Mouse (Mus musculus) cerebral cortex, adult 2 months (tissue): ENCODE data around the gene Ttc16.

ENCODE experiments used
- WGBS: fragments of 180-500 bp; shearing (Covaris S2); methylation state at CpG from one replicate; pipeline ENCODE4 v1.1.7; 2018; 5-methylcytosine and 5-hydroxymethylcytosine counted together

The Ttc16 gene

DNA sequence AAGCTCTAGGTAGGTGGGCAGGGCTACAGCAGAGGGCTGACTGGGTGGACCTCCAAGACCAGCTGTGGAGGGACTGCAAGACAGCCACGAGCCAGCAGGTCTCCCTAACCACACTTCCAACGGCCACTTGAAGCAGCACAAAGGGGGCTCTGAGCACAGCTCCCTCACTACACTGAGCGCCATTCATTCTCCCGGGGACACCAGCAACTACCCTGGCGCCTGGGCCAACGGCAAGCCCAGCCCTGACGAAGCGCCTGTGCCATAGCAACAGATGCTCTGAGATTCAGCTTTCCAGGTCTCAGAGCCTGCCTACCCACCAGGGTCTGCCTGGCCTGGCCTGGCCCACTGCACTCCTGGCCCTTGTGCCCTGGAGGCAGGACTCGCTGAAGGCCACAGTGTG is 56.7 kb downstream of the Ttc16 start:
- WGBS: 55% methylated on average over 9 of the region's 9 CpGs

DNA sequence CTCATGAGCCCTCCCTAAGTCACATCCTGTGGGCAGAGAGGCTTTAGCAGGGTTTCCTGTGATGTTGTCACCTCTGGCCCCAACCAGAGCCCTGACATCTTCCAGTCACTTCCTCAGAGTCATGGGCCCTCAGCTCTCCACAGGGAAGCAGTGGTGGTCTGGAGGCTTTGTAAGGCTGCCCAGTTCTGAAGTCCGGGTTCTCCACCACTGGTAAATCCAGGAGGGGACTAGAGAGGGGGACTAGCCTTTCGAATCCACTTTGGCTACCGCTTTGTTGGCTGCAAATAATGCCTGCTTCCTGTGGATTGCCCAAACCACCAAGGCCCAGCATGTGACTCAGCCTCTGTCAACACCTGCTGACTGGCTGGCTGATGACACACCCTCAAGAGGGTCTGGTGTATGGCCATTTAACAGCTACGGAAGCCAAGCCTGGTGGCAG is 60.4 kb downstream of the Ttc16 start:
- WGBS: 78% methylated on average over 4 of the region's 4 CpGs

DNA sequence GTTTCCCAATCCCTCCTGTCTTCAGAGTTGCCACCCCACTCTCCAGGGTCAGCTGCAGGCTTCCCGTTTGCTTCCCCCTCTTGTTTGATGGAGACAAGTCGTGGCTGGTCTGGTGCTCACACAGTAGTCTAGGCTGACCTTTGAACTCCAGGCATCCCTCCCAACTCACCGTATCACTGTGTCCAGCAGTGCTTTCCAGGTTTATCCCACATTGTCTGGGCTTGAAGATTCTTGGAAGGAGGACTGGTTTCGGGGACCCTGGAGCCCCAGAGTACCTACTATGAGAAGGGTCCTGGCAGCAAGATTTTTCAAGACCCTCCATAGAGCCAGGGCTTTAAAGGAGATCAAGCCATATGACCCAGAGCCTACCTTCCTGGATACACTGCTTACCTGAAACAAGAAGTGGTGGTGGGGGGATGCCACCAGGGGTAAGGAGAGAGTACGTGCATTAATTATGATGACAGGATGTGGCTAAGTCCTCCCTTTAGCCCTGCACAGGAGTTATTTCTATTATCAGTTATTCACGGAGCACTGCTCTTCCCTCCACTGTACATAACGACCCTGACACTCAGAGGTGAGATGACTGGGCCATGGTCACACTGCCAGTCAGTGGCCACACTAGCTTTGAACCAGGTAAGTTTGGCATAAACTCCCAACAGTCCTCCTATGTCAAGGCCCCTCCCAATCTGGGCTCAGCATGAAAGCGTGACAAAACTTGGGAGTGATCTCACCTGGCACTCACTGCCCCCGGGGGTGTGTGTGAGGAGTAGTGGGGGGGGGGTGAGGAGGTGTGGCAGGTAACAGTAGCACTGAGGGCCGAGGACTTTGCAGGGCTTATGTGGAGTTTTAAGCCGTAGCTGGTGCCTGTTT is 61.1 kb downstream of the Ttc16 start:
- WGBS: 59% methylated on average over 11 of the region's 11 CpGs

DNA sequence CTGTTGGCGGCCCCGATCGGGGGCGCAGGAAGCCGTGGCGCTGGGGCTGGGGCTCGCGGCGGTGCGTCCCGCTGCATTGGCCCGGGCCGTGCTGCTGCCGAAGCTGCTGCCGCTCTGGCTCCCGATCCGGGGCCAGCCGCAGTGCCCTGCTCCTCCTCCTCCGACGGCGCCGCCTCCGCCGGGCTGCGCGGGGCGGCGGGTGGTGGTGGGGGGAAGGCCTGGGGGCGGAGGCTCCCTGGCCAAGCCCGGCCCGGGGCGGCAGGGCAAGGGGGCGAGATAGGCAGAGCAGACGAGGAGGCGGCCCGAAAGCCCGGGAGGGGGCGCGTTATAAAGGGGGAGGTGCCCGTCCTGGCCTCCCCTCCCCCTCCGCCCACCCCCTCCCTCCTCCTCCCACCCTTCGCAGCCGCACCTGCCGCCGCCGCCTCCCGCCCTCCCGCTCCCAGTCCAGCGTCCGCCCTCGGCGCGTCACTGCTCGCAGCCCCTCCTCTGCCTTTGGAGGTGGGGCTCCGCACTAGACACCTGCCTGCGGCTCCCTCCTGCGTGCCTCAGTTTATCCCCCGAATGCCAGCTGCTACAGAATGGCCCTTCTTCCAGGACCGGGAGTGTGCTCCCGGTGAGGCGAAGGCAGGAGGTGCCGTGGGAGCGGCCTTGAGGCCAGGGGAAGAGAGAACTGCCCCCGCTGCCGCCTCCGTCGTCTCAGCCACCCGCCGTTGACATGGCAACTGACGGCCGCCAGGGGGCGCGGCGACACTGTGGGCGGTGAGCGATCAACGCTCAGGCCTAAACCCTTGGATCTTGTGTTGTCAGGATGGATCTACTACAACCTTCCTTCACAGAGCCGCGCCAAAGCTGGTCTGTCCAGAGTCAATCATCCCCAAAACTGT is 62.3 kb downstream of the Ttc16 start, which contains the start of gene Cdk9:
Gene Cdk9, minus strand, starts transcription at position 143 of the 884 bp plus-strand sequence.
- WGBS: under 1% methylated on average over 65 of the region's 79 CpGs

DNA sequence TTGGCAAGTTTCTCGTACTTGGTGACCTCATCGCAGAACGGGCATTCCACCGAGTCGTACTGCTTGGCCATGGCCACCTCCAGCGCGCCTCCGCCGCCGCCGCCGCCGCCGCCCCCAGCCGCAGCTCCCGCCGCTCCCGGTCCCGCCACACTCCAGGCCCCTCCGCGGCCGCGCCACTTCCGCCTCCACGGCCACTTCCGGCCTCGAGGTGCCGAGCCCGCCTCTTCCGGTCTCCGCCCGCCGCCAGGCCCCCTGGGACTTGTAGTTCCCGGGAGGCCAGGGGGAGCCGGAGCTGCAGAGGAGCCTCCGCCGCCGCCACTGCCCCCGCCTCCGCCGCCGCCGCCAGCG is 62.9 kb downstream of the Ttc16 start:
- WGBS: 1% methylated on average over 33 of the region's 44 CpGs

DNA sequence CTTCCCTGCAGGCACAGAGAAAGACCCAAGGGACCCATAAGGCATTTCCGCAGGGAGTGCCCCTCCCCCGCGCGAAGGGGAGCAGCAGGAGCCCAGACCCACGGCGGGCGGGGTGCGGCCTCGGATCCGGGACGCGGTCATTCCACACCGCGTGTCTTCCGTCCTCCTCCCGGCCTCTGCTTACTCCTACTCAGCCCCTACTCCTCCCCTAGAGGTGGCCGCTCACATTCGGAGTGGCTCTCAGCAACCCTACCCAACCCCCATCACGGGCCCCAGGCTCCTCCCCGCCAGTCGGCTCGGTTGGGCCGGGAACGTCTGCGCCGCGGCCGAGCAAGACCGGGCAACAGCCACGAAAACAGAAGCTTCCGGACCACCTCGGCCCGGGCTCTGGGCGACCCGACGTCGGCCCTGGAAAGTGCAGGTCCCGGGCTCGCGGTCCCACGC is 63.3 kb downstream of the Ttc16 start:
- WGBS: under 1% methylated on average over 41 of the region's 41 CpGs

DNA sequence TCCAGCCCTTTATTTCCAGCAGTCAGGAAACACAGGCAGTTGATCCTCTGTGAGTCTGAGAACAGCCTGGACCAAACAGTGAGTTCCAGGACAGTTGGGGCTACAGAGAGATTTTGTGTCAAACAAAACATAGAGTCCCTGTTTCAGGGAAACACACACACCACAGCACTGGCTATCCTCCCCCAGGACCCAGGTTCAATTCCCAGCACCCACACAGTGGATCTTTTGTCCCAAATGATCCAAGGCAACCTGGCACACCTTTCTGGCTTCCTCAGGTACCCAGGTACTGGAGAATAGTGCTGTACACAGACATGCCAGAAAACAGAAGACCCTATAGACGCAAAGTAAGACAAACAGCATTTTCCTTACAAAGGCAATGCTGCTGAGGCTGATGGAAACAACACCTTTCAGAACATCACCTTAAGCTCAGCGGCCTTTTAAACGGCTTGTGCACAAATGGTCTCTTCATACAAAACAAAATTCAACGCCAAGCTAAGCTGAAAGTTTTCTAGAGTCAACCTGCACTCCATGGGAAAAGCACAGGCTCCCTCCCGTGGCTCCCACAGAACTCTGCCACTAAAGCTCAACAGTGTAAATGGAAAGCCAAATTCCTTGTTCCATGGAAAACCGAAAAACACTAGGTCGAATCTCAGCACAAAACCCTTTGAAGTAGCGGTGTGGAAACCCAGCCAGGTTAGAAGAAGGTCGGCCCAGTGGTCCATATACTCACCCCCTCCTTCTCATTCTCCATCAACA is 64.0 kb downstream of the Ttc16 start:
- WGBS: 21% methylated on average over 9 of the region's 9 CpGs

DNA sequence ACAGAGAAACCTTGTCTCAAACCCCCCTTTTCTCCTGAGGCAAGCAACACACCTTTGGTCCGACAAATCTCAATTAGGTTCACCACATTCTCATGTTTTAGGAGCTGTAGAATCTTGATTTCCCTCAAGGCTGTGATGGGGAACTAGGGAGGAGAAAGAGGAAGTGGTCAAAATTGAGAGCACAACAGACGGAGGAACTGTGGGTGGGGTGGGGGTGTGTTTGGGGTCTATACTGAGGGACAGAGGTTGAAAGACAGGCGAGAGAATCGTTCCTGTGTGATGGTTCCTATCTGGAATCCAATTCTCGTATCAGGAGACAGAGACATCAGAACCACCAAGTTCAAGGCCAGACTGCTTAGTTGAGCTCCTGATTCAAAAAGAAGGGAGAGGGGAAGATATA is 65.0 kb downstream of the Ttc16 start:
- 78% methylated on average over 5 of the region's 5 CpGs for WGBS

DNA sequence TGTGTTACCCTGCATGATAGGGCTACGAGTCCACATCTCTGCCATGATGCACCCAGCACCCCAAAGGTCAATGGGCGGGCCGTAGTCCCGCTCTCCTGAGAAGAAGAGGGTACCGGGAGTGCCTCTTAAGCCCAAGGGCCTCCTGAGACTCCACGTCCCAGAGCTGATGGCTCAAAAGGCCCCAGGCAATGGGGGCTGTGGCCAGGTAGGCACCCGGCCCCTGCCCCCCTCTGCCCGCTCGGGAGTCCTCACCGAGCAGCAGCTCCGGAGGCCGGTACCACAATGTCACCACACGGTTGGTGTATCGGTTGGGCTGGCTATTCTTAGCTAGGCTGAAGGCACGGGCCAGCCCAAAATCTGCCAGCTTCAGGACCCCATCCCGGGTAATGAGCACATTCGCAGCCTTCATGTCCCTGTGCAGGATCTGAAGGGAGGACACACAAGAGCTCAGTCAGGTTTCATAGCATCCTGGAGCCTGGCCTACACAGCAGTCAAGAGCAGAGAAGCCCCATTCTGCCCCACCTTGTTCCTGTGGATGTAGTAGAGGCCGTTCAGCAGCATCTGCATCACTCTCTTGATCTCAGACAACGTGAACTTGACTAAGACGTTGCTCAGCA is 65.8 kb downstream of the Ttc16 start:
- WGBS: 87% methylated on average over 20 of the region's 20 CpGs

DNA sequence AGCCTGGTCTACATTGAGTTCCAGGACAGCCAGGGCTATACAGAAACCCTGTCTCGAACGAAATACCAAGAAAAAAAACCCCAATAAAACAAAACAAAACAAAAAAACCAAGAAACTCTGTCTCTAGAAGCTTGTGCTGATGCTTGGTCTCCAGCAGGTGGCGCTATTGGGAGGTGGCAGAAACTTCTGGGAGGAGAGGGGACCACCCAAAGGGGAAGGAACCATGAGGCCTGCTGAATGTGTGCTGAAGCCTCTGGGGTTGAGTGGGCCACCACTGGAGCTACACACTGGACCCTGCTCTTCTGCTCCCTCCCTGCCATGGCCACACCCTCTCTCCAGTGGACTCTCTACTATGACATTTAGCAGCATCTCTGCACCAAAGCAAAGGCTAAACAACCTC is 66.8 kb downstream of the Ttc16 start:
- 19% methylated on average over 3 of the region's 3 CpGs for WGBS
